Mouse (Mus musculus) right cerebral cortex, postnatal 25 days (tissue): ENCODE data around the gene Ell.

ENCODE experiments used
- DNase-seq: peaks from one replicate; pipeline ENCODE4 v3.0.0; 2022

The Ell gene

GRCm38 (mm10) chr8:70538633-70539076 is 602 bp upstream of the Ell start:
- peak; percentile 98 for DNase-seq

- DNase-seq, result no peak
Observed at GRCm38 (mm10) chr8:70540013-70540506, 803 bp downstream of the Ell start.

DNA sequence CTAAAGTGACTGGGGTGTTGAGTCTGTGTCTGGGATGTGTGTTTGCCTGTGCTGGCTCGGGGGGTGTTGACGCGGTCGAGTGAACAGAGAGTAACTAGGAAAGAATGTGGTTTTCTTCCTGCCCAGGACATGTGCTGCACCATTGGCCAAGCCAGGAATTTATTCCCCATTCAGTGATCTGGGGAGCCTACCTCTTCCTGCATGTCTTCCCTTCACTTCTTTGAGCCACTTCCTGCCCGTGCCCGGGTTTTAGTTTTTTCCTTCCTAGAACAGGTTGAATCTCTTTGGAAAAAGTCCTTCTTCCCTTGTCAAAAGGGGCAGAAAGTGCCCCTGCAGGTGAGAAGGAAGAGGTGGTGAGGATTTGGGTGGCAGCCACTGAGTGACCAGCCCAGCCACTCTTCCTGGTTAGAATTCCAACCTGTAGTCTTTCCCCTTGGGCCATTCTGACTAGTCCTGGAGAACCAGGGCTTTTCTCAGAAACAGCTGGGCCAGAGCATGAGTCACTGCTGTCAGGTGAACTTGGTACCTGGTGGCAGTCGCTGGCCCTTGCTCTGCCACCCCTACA is 1.3 kb downstream of the Ell start:
- DNase-seq, result no peak

DNA sequence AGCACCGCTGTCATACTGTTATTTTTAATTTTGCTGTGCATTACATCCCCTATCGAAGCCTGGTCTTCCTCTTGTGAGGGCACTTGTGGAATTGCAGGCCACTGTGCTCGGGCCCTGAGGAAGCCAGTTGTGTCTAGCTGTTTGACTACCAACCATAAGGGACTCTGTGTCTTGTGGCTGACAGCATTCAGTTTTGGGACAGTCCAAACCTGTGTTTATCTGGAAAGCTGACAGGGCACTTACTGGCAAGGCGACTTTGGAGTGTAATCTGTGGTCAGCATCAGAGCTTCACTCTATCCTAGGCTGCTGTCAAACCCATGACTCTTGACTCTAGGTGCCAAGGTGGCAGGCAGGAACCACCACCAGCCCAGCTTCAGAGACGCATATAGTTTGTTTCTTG is 1.8 kb downstream of the Ell start:
- DNase-seq, result no peak

- DNase-seq, result no peak
Observed at GRCm38 (mm10) chr8:70544200-70544687, 5.0 kb downstream of the Ell start.

- DNase-seq, result no peak
Observed at GRCm38 (mm10) chr8:70546412-70546811, 7.2 kb downstream of the Ell start.

GRCm38 (mm10) chr8:70547762-70548161 is 8.5 kb downstream of the Ell start:
- no peak for DNase-seq

- DNase-seq, result no peak
Observed at GRCm38 (mm10) chr8:70549412-70550184, 10.3 kb downstream of the Ell start.

DNA sequence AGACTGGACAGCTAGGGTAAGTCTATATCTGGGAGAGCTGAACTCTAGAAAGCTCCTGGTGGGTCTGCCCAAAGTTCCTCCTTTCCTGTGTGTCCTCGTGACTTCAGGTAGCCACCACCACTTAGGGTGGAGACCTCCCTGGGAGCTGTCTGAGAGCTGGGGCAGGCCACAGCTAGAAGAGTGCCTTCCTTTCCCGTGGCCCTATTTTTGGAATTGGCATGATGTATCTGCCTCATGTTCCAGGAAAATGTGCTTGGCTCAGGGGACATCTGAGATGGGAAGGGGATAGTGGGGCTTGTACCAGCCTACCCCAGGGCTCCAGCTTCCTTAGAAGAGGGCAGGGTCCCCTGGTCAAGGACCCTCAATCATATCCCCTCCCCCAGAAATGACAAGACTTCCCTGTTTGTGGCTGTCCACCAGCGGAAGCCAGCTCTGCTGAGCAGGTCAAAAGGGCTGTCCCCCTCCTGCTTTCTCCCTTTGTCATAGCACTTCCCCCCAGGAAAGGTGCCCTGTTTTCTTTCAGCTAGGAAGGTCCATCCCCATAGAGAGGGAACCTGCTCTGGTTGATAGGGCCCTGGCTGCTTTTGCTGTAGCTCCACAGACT is 12.4 kb downstream of the Ell start:
- DNase-seq, result no peak

GRCm38 (mm10) chr8:70552836-70553235 is 13.6 kb downstream of the Ell start:
- DNase-seq, result no peak

DNA sequence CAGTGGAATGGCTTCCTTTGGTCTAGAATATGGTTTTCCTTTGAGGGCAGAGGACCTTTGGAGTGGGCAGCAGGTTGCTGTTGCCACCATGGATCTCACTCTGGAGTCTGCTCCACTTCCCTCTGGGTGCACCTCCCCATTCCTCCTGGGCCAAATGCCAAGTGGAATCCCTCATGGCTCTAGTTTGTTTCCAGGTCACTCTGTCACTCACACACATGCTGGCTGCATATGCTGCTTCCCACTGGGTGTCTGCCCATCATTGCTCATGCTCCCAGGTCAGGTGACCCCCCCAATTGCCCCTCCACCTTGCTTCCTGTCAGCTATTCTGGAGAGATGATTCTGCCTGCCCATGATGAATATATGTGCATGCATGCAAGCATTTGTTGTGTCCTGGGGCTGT is 14.5 kb downstream of the Ell start:
- no peak for DNase-seq

GRCm38 (mm10) chr8:70555079-70555747 is 16.0 kb downstream of the Ell start:
- no peak for DNase-seq

DNA sequence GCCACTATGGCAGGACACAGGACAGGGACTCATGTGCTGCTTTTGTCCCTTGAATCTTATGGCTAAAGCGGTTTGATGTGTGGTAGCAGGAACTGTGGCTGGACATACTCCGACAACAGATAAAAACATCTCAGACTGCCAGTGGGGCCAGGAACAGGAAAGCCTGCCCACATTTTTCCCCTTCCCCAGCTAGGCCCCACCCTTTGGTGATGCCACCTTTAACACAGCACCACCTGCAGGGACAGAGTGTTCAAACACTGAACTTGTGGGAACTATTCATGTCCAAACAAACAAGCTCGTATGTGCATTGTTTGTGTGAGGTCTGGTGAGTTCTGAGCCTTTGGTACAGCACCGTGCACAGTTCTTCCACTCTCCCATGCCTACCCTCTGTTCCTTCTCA is 19.1 kb downstream of the Ell start:
- DNase-seq, result no peak

DNA sequence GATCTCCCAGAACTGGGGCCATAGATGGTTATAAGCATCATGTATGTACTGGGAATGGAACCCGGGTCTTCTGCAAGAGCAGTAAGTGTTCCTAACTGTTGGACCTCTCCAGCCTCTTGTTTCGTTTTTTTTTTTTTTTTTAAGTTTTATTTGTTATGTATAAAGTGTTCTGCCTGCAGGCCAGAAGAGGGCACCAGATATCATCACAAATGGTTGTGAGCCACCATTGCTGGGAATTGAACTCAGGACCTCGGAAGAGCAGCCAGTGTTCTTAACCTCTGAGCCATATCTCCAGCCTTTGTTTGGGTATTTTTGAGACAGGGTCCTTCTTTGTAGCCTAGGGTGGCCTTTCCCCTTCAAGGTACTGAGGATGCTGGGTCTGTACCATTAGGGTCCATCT is 19.7 kb downstream of the Ell start:
- no peak for DNase-seq

DNA sequence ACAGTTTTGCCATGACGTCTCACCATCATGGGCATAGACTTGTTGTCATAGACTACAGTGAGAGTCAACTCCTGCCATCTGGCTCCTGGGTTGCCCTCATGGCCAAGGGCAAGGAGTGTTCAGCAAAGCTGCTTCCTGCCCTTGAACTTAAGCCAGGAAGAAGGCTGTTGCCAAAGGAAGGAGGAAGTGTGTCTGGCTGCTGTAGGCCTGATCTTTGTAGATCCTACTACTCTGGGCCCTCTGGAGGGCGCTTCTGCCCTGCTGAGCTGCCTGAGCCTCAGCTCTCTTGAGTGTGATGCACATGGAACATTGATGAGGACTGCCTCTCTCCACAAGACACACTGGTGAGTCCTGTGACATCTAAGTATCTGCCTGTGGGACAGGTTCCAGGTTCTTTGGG is 20.8 kb downstream of the Ell start:
- no peak for DNase-seq

DNA sequence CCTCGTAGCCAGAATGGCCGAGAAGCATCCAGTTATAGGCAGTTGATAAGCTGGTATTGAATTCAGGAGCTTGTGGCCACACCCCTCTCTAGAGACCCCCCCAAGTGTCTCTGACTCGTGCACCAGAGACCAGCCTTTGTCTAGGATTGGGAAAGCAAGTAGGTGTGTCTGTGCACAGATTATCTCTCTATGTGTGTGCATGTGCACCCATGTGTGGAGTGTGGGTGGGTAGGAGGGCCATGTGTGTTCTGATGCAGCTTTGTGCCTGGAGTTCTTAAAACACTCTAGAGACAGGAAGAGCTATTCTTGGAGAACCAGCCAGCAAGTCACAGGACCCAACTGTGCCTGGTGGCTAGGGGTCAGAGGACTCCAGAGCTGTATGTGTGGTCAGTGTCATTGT is 21.3 kb downstream of the Ell start:
- DNase-seq, result no peak

- no peak for DNase-seq
Observed at GRCm38 (mm10) chr8:70561357-70561756, 22.1 kb downstream of the Ell start.

GRCm38 (mm10) chr8:70561809-70562535 is 22.7 kb downstream of the Ell start:
- DNase-seq, result no peak

DNA sequence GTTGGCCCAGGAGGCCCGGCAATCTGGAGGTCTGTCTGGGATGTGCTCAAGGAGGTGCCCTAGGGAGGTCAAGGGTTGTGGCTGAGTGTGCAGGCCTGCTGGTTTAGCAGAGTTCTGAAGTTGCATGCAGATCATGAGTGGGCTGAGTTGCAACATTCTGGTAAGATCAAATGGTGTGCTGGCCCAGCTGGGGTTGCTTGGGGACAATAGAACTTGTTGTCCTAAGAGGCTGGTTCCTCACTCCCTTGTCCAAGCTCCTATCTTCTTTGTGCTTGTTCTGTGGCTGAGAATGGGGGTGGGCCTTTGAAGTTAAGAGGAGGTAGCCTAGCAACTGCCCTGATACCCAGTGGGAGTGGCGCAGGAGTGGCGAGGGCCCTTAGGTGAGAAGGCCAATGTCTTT is 23.5 kb downstream of the Ell start:
- no peak for DNase-seq

- DNase-seq, result no peak
Observed at GRCm38 (mm10) chr8:70563763-70564387, 24.6 kb downstream of the Ell start.

DNA sequence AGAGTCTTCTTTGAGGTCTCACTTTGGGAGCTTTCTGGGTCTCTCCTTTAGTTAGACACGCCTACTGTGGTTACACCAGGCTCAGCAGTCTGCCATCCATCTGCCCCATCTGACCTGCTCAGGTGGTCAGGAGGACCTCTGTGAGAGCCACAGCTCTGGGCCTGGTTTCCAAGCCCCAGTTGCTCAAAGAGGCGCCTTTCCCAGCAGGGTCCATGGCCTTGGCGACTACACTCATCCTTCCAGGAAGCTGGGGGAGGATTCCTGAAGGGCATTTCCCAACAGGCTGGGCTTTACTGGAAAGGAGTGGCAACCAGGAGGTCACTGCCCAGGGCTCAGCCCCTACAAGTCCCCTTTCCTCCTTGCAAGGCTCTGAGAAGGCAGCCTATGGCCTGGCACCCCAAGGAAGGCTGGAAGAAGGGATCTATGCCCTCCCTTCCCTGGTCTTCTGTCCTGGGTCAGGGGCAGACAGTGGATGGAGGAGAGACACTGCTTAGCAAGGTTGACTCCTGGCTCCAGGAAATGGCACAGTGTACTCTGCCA is 25.5 kb downstream of the Ell start:
- no peak for DNase-seq

GRCm38 (mm10) chr8:70565561-70565960 is 26.3 kb downstream of the Ell start:
- no peak for DNase-seq
